Mouse (Mus musculus) kidney, embryonic 14.5 days (tissue): Measurements from ENCODE around the gene Cadm4. TPM values are rescaled to one million over a fixed set of nuclear protein-coding genes. Genes with fewer than 3 reads are reported as not detected.

Experiments
- ATAC-seq: fragments of 200-750 bp; cut with Nextera tagmentation; 2 replicates; pipeline ENCODE4 v1.8.0; 2017; ENCODE audit warnings: moderate number of reproducible peaks, mild to moderate bottlenecking, moderate TSS enrichment, moderate library complexity; ENCODE audit not compliant: low FRiP score, low TSS enrichment
- H3K27ac ChIP-seq: fragments of 300-500 bp; sonication (generic); 2 replicates; pipeline ENCODE4 v1.5.1; 2014; ENCODE audit warnings: low read depth, mild to moderate bottlenecking, low read length, moderate library complexity, mixed read lengths
- H3K27me3 ChIP-seq: fragments of 300-500 bp; sonication (generic); 2 replicates; pipeline ENCODE4 v1.6.1; 2014; ENCODE audit warnings: mild to moderate bottlenecking, low read length; ENCODE audit not compliant: control insufficient read depth, insufficient read depth
- H3K36me3 ChIP-seq: fragments of 300-500 bp; sonication (generic); 2 replicates; pipeline ENCODE4 v1.6.1; 2014; ENCODE audit warnings: low read length, mixed read lengths; ENCODE audit not compliant: control insufficient read depth, insufficient read depth
- H3K4me1 ChIP-seq: fragments of 300-500 bp; sonication (generic); 2 replicates; pipeline ENCODE4 v1.6.1; 2014; ENCODE audit warnings: low read length, mixed read lengths; ENCODE audit not compliant: control insufficient read depth, insufficient read depth
- H3K4me2 ChIP-seq: fragments of 300-500 bp; sonication (generic); replicated peaks from 2 replicates; pipeline ENCODE4 v1.6.1; 2014; ENCODE audit warnings: low read depth, mild to moderate bottlenecking, low read length
- H3K4me3 ChIP-seq: fragments of 300-500 bp; sonication (generic); 2 replicates; pipeline ENCODE4 v1.5.1; 2014; ENCODE audit warnings: mild to moderate bottlenecking, low read length
- H3K9ac ChIP-seq: fragments of 300-500 bp; sonication (generic); 2 replicates; pipeline ENCODE4 v1.6.1; 2014; ENCODE audit warnings: low read depth, mild to moderate bottlenecking, low read length, moderate library complexity
- H3K9me3 ChIP-seq: fragments of 300-500 bp; sonication (generic); 2 replicates; pipeline ENCODE4 v1.6.1; 2016; ENCODE audit warnings: low read length; ENCODE audit not compliant: control insufficient read depth
- WGBS: fragments of 180-500 bp; shearing (Covaris S2); extraction: QIAGEN DNeasy Blood & Tissue Kit; methylation state at CpG from one replicate; pipeline ENCODE4 v1.1.7; 2014; 5-methylcytosine and 5-hydroxymethylcytosine counted together
- polyA plus RNA-seq: library from polyadenylated mRNA; unstranded; fragments of >200 nt; fragmentation: Nextera tagmentation; extraction: Ambion mirVana; gene quantifications from 2 replicates; pipeline ENCODE4 v1.2.1, GENCODE M21; 2014

Cadm4 gene
- polyA plus RNA-seq, 1 experiment from 2014 or later = 1.5 TPM

GRCm38 (mm10) chr7:24537081-24537480 is 55.3 kb downstream of the Cadm4 start:
- H3K4me1 ChIP-seq = peaks cover 19% of the 10 kb centered on the region
- H3K27ac ChIP-seq = no peak overlapping the region
- WGBS = 25% methylated on average over 4 of the region's 4 CpGs
- peaks cover 30% of the 10 kb centered on the region for H3K36me3 ChIP-seq
- H3K4me3 ChIP-seq = no peak overlapping the region
- no peaks in the 10 kb centered on the region; the same call in 1 of the 2 replicates for H3K27me3 ChIP-seq
- no peaks in the 10 kb centered on the region for H3K9me3 ChIP-seq
- H3K4me2 ChIP-seq = no peak overlapping the region
- ATAC-seq = peak; percentile 36; the same call in 1 of the 2 replicates
- H3K9ac ChIP-seq = no peak overlapping the region; the same call in 1 of the 2 replicates

GRCm38 (mm10) chr7:24537591-24537990 is 55.8 kb downstream of the Cadm4 start:
- WGBS = 63% methylated on average over 5 of the region's 5 CpGs
- no peak overlapping the region for H3K9ac ChIP-seq
- no peak overlapping the region for H3K27ac ChIP-seq
- peaks cover 30% of the 10 kb centered on the region for H3K36me3 ChIP-seq
- no peak for ATAC-seq
- no peaks in the 10 kb centered on the region; the same call in 1 of the 2 replicates for H3K27me3 ChIP-seq
- H3K4me2 ChIP-seq = no peak overlapping the region
- peaks cover 15% of the 10 kb centered on the region for H3K4me1 ChIP-seq
- no peaks in the 10 kb centered on the region for H3K9me3 ChIP-seq
- H3K4me3 ChIP-seq = no peak overlapping the region

GRCm38 (mm10) chr7:24538154-24538553 is 56.3 kb downstream of the Cadm4 start:
- no peak overlapping the region for H3K4me2 ChIP-seq
- no peak for ATAC-seq
- no peak overlapping the region for H3K27ac ChIP-seq
- peaks cover 15% of the 10 kb centered on the region for H3K4me1 ChIP-seq
- no peaks in the 10 kb centered on the region; the same call in 1 of the 2 replicates for H3K27me3 ChIP-seq
- 51% methylated on average over 5 of the region's 5 CpGs for WGBS
- peaks cover 27% of the 10 kb centered on the region for H3K36me3 ChIP-seq
- no peak overlapping the region for H3K9ac ChIP-seq
- no peak overlapping the region for H3K4me3 ChIP-seq
- no peaks in the 10 kb centered on the region for H3K9me3 ChIP-seq

- H3K4me1 ChIP-seq = peaks cover 13% of the 10 kb centered on the region
- WGBS = 76% methylated on average over 5 of the region's 5 CpGs
- no peak for ATAC-seq
- no peak overlapping the region for H3K9ac ChIP-seq
- no peaks in the 10 kb centered on the region; the same call in 1 of the 2 replicates for H3K27me3 ChIP-seq
- H3K36me3 ChIP-seq = peaks cover 22% of the 10 kb centered on the region; the same call in 1 of the 2 replicates
- H3K4me2 ChIP-seq = no peak overlapping the region
- no peak overlapping the region for H3K4me3 ChIP-seq
- H3K27ac ChIP-seq = no peak overlapping the region
- no peaks in the 10 kb centered on the region for H3K9me3 ChIP-seq
Observed at GRCm38 (mm10) chr7:24538701-24539100, 56.9 kb downstream of the Cadm4 start.

- 95% methylated on average over 4 of the region's 4 CpGs for WGBS
- Histone ChIP-seq H3K4me2 (no peak overlapping the region), H3K9me3 (no peaks in the 10 kb centered on the region)
Observed at GRCm38 (mm10) chr7:24539686-24540085, 57.9 kb downstream of the Cadm4 start.

GRCm38 (mm10) chr7:24544506-24544905 is 62.7 kb downstream of the Cadm4 start:
- ATAC-seq = no peak
- Histone ChIP-seq H3K27ac (no peak overlapping the region), H3K4me2 (no peak overlapping the region), H3K4me3 (no peak overlapping the region), H3K9me3 (no peaks in the 10 kb centered on the region), H3K4me1 (peaks cover 15% of the 10 kb centered on the region), H3K36me3 (peaks cover 15% of the 10 kb centered on the region), H3K27me3 (no peaks in the 10 kb centered on the region), H3K9ac (no peak overlapping the region)
- 81% methylated on average over 2 of the region's 2 CpGs for WGBS

More at GRCm38 (mm10) chr7:24539686-24540085, 57.9 kb downstream of the Cadm4 start:
- H3K4me1 ChIP-seq = peaks cover 10% of the 10 kb centered on the region
- H3K27me3 ChIP-seq = no peaks in the 10 kb centered on the region
- peaks cover 13% of the 10 kb centered on the region; the same call in 1 of the 2 replicates for H3K36me3 ChIP-seq
- no peak for ATAC-seq
- no peak overlapping the region for H3K27ac ChIP-seq
- no peak overlapping the region for H3K9ac ChIP-seq
- no peak overlapping the region for H3K4me3 ChIP-seq

GRCm38 (mm10) chr7:24546068-24546614 is 64.3 kb downstream of the Cadm4 start, which contains the start of the genes Pinlyp and Xrcc1:
Pinlyp (minus strand) TSS chr7:24546118.
Xrcc1 (plus strand) TSS chr7:24546289.
- ATAC-seq = peak; percentile 0; the same call in 1 of the 2 replicates
- peak within 1 kb of the TSS; percentile 80 for H3K9ac ChIP-seq
- peaks cover 15% of the 10 kb centered on the region for H3K4me1 ChIP-seq
- peaks cover 25% of the 10 kb centered on the region for H3K36me3 ChIP-seq
- peak within 1 kb of the TSS; percentile 89 for H3K27ac ChIP-seq
- no peaks in the 10 kb centered on the region for H3K9me3 ChIP-seq
- H3K4me3 ChIP-seq = peak within 1 kb of the TSS; percentile 91
- H3K4me2 ChIP-seq = peak within 1 kb of the TSS; percentile 76
- no peaks in the 10 kb centered on the region for H3K27me3 ChIP-seq
- WGBS = 25% methylated on average over 13 of the region's 13 CpGs

- Histone ChIP-seq H3K27me3 (no peaks in the 10 kb centered on the region), H3K4me2 (peak overlapping the region; percentile 76), H3K4me1 (peaks cover 15% of the 10 kb centered on the region), H3K9me3 (no peaks in the 10 kb centered on the region), H3K27ac (peak overlapping the region; percentile 89), H3K36me3 (peaks cover 26% of the 10 kb centered on the region), H3K9ac (peak overlapping the region; percentile 80), H3K4me3 (peak overlapping the region; percentile 91)
- ATAC-seq = peak; percentile 98
- under 1% methylated on average over 55 of the region's 57 CpGs for WGBS
Observed at GRCm38 (mm10) chr7:24546634-24547389, 65.0 kb downstream of the Cadm4 start.
